Mouse (Mus musculus) liver, adult 2 months (tissue): ENCODE measurements around the gene Gas2. TPM values are rescaled to one million over a fixed set of nuclear protein-coding genes. Genes with fewer than 3 reads are reported as not detected.

Experiments
- DNase-seq: peaks from one replicate; pipeline ENCODE4 v3.0.0-alpha.2; 2011; ENCODE audit warnings: low read depth, low spot score; ENCODE audit errors: extremely low read depth
- H3K27ac ChIP-seq: fragments of 200-500 bp; replicated peaks from 2 replicates; pipeline ENCODE4 v1.5.1; 2012; ENCODE audit warnings: low read depth, mild to moderate bottlenecking, control low read depth, inconsistent platforms, low read length; ENCODE audit not compliant: insufficient read depth
- H3K27me3 ChIP-seq: fragments of 200-500 bp; 2 replicates; pipeline ENCODE4 v1.6.1; 2012; ENCODE audit warnings: mild to moderate bottlenecking, moderate library complexity, low read length, inconsistent platforms; ENCODE audit not compliant: control insufficient read depth, insufficient read depth
- H3K36me3 ChIP-seq: fragments of 200-500 bp; 2 replicates; pipeline ENCODE4 v1.6.1; 2012; ENCODE audit warnings: low read length, inconsistent platforms; ENCODE audit not compliant: control insufficient read depth, insufficient read depth
- H3K4me1 ChIP-seq: fragments of 200-500 bp; 2 replicates; pipeline ENCODE4 v1.6.1; 2011; ENCODE audit warnings: low read length; ENCODE audit not compliant: control insufficient read depth, insufficient read depth
- H3K4me3 ChIP-seq: fragments of 200-500 bp; 2 replicates; pipeline ENCODE4 v1.5.1; 2011; ENCODE audit warnings: low read depth, mild to moderate bottlenecking, control low read depth, low read length, moderate library complexity; ENCODE audit not compliant: insufficient read depth
- H3K79me2 ChIP-seq: fragments of 200-500 bp; 2 replicates; pipeline ENCODE4 v1.6.1; 2012; ENCODE audit warnings: inconsistent platforms, mild to moderate bottlenecking, low read length, moderate library complexity; ENCODE audit not compliant: control insufficient read depth, insufficient read depth
- H3K9ac ChIP-seq: fragments of 200-500 bp; 2 replicates; pipeline ENCODE4 v1.6.1; 2012; ENCODE audit warnings: low read depth, mild to moderate bottlenecking, control low read depth, inconsistent platforms, low read length
- CTCF ChIP-seq: fragments of 200-500 bp; IDR thresholded peaks from 2 replicates; pipeline ENCODE4 v1.5.1; 2011; ENCODE audit warnings: low read depth, low read length, control low read depth
- POLR2A ChIP-seq: fragments of 200-500 bp; IDR thresholded peaks from 2 replicates; pipeline ENCODE4 v1.6.1; 2011; ENCODE audit warnings: low read length, control low read depth; ENCODE audit not compliant: insufficient read depth; ENCODE audit errors: extremely low read depth
- WGBS: fragments of 180-500 bp; shearing (Covaris S2); methylation state at CpG from one replicate; pipeline ENCODE4 v1.1.7; 2018; 5-methylcytosine and 5-hydroxymethylcytosine counted together
- polyA plus RNA-seq: library from polyadenylated mRNA; depleted of rRNA; stranded (reverse); fragments of >200 nt; gene quantifications from 2 replicates; pipeline ENCODE4 v1.2.3, GENCODE M21; 2012
- total RNA-seq: library from RNA; depleted of rRNA; stranded (reverse); fragments of >200 nt; gene quantifications from 2 replicates; pipeline ENCODE4 v1.2.3, GENCODE M21; 2014

Gene Gas2
- total and polyA plus RNA-seq, 2 experiments = 15.7 to 43.6 TPM

DNA sequence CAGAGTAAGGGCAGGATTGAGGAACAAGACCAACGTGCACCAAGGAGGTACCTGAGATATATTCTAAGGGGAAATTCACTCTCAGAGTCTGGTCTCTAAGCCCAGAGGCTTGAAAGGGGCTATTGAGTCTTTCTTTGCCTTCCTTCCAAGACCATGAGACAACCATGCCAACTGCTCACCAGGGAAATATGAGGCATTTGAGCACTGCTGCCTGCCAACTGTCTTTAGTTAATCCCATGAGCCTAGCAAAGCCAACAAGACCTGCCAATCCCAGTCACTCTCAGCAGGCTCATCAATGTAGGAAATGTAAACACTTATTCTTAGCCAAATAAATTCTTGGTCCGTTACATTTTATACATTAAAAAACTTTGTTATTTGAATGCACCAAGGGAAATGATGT lies 40.3 kb upstream of the Gas2 start:
- Histone ChIP-seq H3K4me3 (no peak overlapping the region), H3K79me2 (no peaks in the 10 kb centered on the region), H3K27ac (no peak overlapping the region), H3K36me3 (no peaks in the 10 kb centered on the region), H3K27me3 (no peaks in the 10 kb centered on the region), H3K4me1 (no peaks in the 10 kb centered on the region), H3K9ac (no peak overlapping the region)
- DNase-seq = no peak
- TF ChIP-seq POLR2A = no peak
- no peak for TF ChIP-seq CTCF
- WGBS = 60% methylated on average over 2 of the region's 2 CpGs

DNA sequence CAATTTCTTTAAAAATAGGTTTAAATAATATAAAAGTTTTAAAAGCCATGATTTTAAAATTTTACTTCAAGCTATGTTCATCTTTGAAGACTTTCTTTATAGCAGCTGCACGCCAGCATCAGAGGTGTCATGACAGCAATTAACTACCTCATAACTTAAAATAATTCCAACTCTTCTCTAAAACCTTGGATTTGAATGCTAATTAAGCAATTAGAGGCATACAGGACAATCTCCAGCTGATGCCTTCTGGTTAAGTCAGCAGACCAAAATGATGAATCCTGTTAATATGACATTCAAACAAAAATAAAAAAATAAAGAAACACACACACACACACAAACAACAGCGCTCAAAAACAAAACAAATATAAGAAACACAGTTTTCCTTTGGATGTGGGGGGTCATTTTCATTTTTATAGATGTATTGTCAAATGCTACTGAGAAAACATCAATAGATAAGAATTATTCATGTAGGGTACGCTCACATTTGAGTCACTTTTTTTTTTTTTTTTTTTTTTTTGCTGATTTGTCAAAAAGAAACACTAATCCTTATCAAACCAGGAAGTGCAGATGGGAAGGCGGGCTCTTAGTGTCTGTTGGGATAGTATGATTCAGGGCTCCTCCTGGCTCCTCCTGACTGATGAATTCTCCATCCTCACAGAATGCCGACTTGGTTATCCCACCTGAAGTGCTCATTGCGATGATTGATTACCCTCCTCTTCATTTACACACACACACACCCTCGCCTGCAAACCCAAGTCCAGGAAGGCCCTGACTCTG lies 38.1 kb upstream of the Gas2 start:
- no peaks in the 10 kb centered on the region for H3K27me3 ChIP-seq
- DNase-seq = no peak
- no peaks in the 10 kb centered on the region for H3K4me1 ChIP-seq
- no peak overlapping the region for H3K27ac ChIP-seq
- no peaks in the 10 kb centered on the region for H3K79me2 ChIP-seq
- no peak for TF ChIP-seq POLR2A
- no peak for TF ChIP-seq CTCF
- H3K36me3 ChIP-seq = no peaks in the 10 kb centered on the region
- H3K9ac ChIP-seq = no peak overlapping the region
- no peak overlapping the region for H3K4me3 ChIP-seq
- WGBS = 79% methylated on average over 7 of the region's 7 CpGs

DNA sequence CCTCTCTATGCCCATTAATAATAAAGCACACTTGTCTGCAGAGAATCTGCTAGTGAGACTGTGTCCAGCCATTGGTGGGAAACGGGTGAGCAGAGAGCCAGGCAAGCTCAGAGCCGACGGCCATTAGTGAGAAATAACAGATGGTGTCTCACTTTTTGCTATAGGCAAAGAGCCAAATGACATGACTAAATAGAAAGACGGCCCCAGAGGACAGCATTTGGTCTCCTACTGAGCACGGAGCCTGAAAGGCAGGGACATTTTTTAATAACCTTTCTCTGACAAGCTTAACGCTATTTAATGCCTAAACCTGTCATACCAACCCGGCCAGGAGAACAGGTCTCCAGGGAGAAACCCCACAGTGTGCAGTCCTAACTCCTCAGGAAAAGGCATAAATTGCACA lies 29.9 kb upstream of the Gas2 start:
- Histone ChIP-seq H3K27me3 (no peaks in the 10 kb centered on the region), H3K36me3 (no peaks in the 10 kb centered on the region), H3K4me1 (no peaks in the 10 kb centered on the region), H3K4me3 (no peak overlapping the region), H3K79me2 (no peaks in the 10 kb centered on the region), H3K27ac (no peak overlapping the region), H3K9ac (no peak overlapping the region)
- no peak for DNase-seq
- TF ChIP-seq CTCF (no peak), POLR2A (no peak)
- WGBS = 75% methylated on average over 7 of the region's 7 CpGs

DNA sequence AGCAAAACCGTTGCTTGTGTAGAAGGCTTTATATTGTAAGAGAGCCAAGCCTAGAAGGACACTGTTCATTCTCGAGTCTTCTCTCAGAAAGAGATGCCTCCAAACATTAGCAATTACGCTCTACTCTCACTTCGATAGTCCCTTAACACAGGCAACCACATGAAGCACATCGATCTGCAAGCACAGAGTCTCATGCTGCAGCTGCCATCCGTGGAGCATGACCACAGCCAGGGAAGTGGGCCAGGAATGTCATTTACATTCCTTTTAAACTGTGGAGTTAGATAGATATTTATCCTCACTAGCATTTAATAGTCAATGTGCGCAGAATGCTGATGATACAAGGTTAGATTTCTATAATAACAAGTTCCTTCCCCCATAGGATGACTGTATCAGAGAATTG lies 21.3 kb upstream of the Gas2 start:
- no peak overlapping the region for H3K27ac ChIP-seq
- no peak overlapping the region for H3K4me3 ChIP-seq
- TF ChIP-seq POLR2A = no peak
- TF ChIP-seq CTCF = no peak
- H3K27me3 ChIP-seq = no peaks in the 10 kb centered on the region
- 87% methylated on average over 7 of the region's 7 CpGs for WGBS
- H3K36me3 ChIP-seq = no peaks in the 10 kb centered on the region
- H3K79me2 ChIP-seq = no peaks in the 10 kb centered on the region
- H3K4me1 ChIP-seq = no peaks in the 10 kb centered on the region
- DNase-seq = no peak
- no peak overlapping the region for H3K9ac ChIP-seq

DNA sequence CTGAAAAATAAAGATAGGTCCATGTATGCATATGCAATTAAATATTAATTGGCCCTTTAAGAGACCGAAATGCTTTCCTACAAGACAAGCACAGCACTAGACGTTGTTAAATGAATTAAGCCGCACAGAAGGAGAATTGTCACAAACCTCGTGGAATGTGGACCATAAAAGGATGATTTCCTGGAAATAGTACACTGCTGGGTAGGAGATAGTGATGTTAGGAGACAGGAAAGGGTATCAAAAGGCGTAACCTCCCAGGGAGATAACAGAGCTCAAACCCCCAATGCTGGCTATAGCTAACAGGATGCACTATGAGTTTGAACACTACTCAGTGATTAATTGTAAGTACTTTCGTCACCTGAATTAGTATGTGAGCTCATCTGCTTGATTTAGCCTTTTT lies 10.9 kb upstream of the Gas2 start:
- no peak overlapping the region for H3K4me3 ChIP-seq
- H3K27ac ChIP-seq = no peak overlapping the region
- no peak for DNase-seq
- TF ChIP-seq POLR2A = no peak
- no peak for TF ChIP-seq CTCF
- H3K79me2 ChIP-seq = peaks cover 2% of the 10 kb centered on the region; the same call in 1 of the 2 replicates
- H3K27me3 ChIP-seq = no peaks in the 10 kb centered on the region
- no peaks in the 10 kb centered on the region for H3K4me1 ChIP-seq
- 74% methylated on average over 6 of the region's 6 CpGs for WGBS
- H3K9ac ChIP-seq = no peak overlapping the region
- H3K36me3 ChIP-seq = no peaks in the 10 kb centered on the region

DNA sequence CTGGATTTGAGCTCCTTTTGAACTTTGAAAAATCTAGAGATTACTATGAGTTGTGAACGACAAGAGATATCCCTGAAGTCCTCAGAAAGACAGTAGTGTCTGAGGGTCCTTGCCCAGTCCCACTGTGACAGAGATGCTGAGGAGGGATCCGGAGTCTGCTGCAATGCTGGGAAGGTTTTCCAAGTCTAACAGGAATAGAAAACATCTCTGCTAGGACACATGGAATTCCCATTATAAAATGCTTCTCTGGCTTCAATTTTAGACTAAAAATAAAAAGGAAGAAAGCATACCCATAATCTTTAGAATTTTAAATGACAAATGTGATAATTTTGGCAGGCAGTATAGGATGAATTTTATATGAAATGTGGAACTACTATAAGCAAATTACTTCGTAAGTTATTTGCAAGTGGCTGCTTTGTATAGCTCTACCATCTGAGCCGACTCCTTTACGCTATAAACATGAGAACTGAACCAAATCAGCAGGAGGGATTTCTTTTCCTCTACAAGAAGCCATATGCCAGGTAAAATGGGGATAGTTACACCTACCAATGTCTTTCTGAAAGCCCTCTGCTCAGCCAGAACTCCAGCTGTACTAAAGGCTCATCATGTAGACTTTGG lies 9.8 kb upstream of the Gas2 start:
- Histone ChIP-seq H3K9ac (no peak overlapping the region), H3K27me3 (no peaks in the 10 kb centered on the region), H3K36me3 (no peaks in the 10 kb centered on the region), H3K4me3 (no peak overlapping the region), H3K79me2 (peaks cover 2% of the 10 kb centered on the region; the same call in 1 of the 2 replicates), H3K27ac (no peak overlapping the region), H3K4me1 (no peaks in the 10 kb centered on the region)
- DNase-seq = no peak
- 92% methylated on average over 5 of the region's 5 CpGs for WGBS
- no peak for TF ChIP-seq CTCF
- TF ChIP-seq POLR2A = no peak
